Comparison of ENCODE assay signal across 9 mouse cellular contexts in the genomic region with DNA sequence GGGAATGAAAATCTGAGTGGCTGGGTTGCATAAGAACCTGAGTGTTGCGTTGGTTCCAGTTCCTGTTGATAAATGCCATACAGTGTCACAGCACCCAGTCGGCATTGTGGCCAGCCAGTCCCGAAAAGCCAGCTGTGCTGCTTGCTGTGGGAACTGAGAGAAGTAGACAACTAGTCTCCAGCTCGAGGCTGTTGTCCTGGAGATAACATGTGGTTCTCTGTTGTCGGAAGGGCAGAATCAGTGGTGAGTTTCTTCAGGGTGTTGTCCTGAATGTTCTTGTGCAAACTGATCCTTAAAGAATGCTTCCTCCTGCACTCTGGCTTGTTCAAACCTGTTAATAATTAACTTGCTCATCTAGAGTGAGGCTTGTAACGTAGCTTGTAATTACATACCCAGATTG.
DNase-seq lines count a peak whose midpoint lies in the region; ATAC-seq and TF ChIP-seq lines count a peak whose summit lies in the region.
"Had no signal": no experiment of that assay in that cellular context is flagged by ENCODE, and none has a peak within 500 bp of the region (broad histone marks: within the 10 kb centered on the region; RNA-seq: fewer than 3 reads in every experiment).

No protein-coding gene starts in this region.

- no peaks in the 10 kb centered on the region for H3K9me3 ChIP-seq in embryonic facial prominence, embryonic 11.5 days (replicated peaks; ENCODE audit: control insufficient read depth, low read length)

- H3K4me1 ChIP-seq in embryonic facial prominence, embryonic 11.5 days (ENCODE audit: control insufficient read depth, insufficient read depth, low read length) = no peaks in the 10 kb centered on the region

- H3K4me3 ChIP-seq in gastrocnemius, adult 2 months = peak overlapping the region; percentile 20
- no peak overlapping the region for H3K4me3 ChIP-seq in embryonic facial prominence, embryonic 11.5 days (ENCODE audit: low read depth, low read length)

- ATAC-seq in embryonic facial prominence, embryonic 11.5 days (replicated peaks; ENCODE audit: insufficient number of reproducible peaks, low FRiP score, low TSS enrichment, low read depth) = no peak
- ATAC-seq: inflammation-experienced regulatory T-cells, adult 6 months had no signal

- no peaks in the 10 kb centered on the region for H3K27me3 ChIP-seq in embryonic facial prominence, embryonic 11.5 days (ENCODE audit: control insufficient read depth, insufficient read depth, low read length)

- H3K4me2 ChIP-seq in embryonic facial prominence, embryonic 11.5 days (ENCODE audit: low read depth, low read length) = no peak overlapping the region

- TF ChIP-seq CTCF in gastrocnemius, adult 2 months (IDR thresholded peaks at IDR 0.05) = no peak

- 32% methylated on average over 6 of the region's 6 CpGs for WGBS in embryonic facial prominence, embryonic 11.5 days

- DNase-seq in gastrocnemius, adult 2 months = peak; percentile 57
- DNase-seq in gastrocnemius, postnatal 14 days = no peak
- DNase-seq in embryonic facial prominence, embryonic 11.5 days (ENCODE audit: low spot score) = peak; percentile 59
- peak; percentile 25 for DNase-seq in kidney, postnatal 10 days
- DNase-seq in lung, postnatal 4 days = peak; percentile 67 to 79
- no peak for DNase-seq in spleen, postnatal 4 days (ENCODE audit: low spot score in 2 of 2)
- DNase-seq in cerebellum, adult 9-11 months = no peak
- no peak for DNase-seq in frontal cortex, postnatal 36 days (ENCODE audit: low spot score in 2 of 2)

- intact Hi-C loops in gastrocnemius, adult 2 months (cut with DNase I) = no loop called here
- intact Hi-C loops in gastrocnemius, postnatal 14 days (cut with DNase I; ENCODE audit: low total_unique reads) = no loop called here

- H3K9ac ChIP-seq in embryonic facial prominence, embryonic 11.5 days (replicated peaks; ENCODE audit: low read length) = no peak overlapping the region

- H3K36me3 ChIP-seq in embryonic facial prominence, embryonic 11.5 days (replicated peaks; ENCODE audit: control insufficient read depth, insufficient read depth, low read depth, low read length) = no peaks in the 10 kb centered on the region

- H3K27ac ChIP-seq in gastrocnemius, adult 2 months = peak overlapping the region; percentile 78
- H3K27ac ChIP-seq in embryonic facial prominence, embryonic 11.5 days (replicated peaks; ENCODE audit: low read depth, low read length) = no peak overlapping the region; the same call in 1 of the 2 replicates

Comparison
In these comparisons a context has a peak if more than half of its experiments do, and no peak if none do; other contexts are left out.
1. DNase-seq: peak in gastrocnemius, adult 2 months (single experiment), embryonic facial prominence, embryonic 11.5 days (single experiment), kidney, postnatal 10 days (single experiment) and lung, postnatal 4 days (2 of 2); none in gastrocnemius, postnatal 14 days (single experiment), spleen, postnatal 4 days (0 of 2), cerebellum, adult 9-11 months (single experiment) and frontal cortex, postnatal 36 days (0 of 2).